Mouse (Mus musculus): ENCODE data around the gene Akr1cl.
"Not testable (repeated sequence)": the region's sequence is repeated elsewhere in the genome, so short reads cannot be mapped to it uniquely, and the experiment has no call there.

Akr1cl gene

GRCm38 (mm10) chr1:65032641-65033040 lies at the start of gene Akr1cl:
Akr1cl (minus strand) TSS chr1:65032759.
- no peak for DNase-seq (ENCODE audit: low read depth, low spot score)

GRCm38 (mm10) chr1:65082188-65082587 lies 49.6 kb upstream of the Akr1cl start, which contains the start of gene Crygb:
Crygb (minus strand) TSS chr1:65082288.
- no peak for DNase-seq (ENCODE audit: low read depth, low spot score)

DNA sequence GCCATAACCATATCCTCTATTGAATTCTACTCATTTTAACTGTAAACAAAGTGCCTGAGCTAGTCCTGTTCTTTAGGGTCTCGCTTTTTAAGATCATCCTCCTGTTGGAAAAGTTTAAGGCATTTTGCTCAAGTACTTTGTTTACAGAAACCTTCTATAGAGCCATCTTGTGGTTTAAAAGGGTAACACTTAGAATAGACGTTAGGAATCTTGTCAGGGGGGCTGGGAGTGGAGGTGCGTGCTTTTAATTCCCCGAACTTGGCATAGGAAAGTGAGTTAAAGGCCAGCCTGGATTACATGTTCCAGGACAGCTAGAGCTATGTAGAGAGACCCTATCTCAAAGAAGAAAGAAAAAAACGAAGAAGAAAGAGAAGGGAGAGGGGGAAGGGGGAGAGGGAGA lies 43.0 kb upstream of the Akr1cl start:
- no peak for DNase-seq (ENCODE audit: low read depth, low spot score)

GRCm38 (mm10) chr1:65073589-65073988 lies 41.0 kb upstream of the Akr1cl start, which contains the start of gene Crygc:
Crygc (minus strand) TSS chr1:65073689.
- DNase-seq (ENCODE audit: low read depth, low spot score), result no peak

- DNase-seq (ENCODE audit: low read depth, low spot score), result no peak
Observed at GRCm38 (mm10) chr1:65067842-65068241, 35.3 kb upstream of the Akr1cl start.

- DNase-seq (ENCODE audit: low read depth, low spot score), result no peak
Observed at GRCm38 (mm10) chr1:65064201-65064600, 31.6 kb upstream of the Akr1cl start.

GRCm38 (mm10) chr1:65063352-65063751 lies 30.8 kb upstream of the Akr1cl start, which contains the start of gene Crygd:
Crygd (minus strand) TSS chr1:65063452.
- DNase-seq (ENCODE audit: low read depth, low spot score), result no peak

GRCm38 (mm10) chr1:65052140-65052539 lies 19.6 kb upstream of the Akr1cl start:
- DNase-seq (ENCODE audit: low read depth, low spot score), result no peak

- no peak for DNase-seq (ENCODE audit: low read depth, low spot score)
Observed at GRCm38 (mm10) chr1:65051696-65052095, 19.1 kb upstream of the Akr1cl start.

- DNase-seq (ENCODE audit: low read depth, low spot score), result not testable (repeated sequence)
Observed at GRCm38 (mm10) chr1:65050952-65051351, 18.4 kb upstream of the Akr1cl start, which contains the start of gene Cryge. Cryge (minus strand) TSS chr1:65051149.

DNA sequence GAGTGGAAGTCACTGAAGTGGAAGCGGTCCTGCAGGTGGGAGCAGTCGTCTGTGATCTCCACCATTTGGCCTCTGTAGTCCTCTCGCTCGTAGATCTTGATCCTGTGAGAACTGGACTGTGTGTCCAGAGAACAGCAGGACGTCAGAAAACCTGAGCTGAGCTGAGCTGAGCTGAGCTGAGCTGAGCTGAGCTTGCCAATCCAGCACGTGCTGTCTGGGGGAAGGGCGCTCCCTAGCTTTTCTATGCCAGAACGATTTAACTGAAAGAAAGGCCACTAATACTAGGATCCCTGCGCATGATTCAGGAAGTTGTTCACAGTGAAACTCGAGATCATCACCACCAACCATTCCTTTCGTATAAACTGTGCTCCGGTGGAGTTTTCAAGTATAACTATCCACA lies 16.2 kb upstream of the Akr1cl start:
- DNase-seq (ENCODE audit: low read depth, low spot score), result no peak

GRCm38 (mm10) chr1:65046401-65047109 lies 14.0 kb upstream of the Akr1cl start:
- DNase-seq (ENCODE audit: low read depth, low spot score), result no peak

GRCm38 (mm10) chr1:65043433-65043832 lies 10.9 kb upstream of the Akr1cl start:
- DNase-seq (ENCODE audit: low read depth, low spot score), result no peak

DNA sequence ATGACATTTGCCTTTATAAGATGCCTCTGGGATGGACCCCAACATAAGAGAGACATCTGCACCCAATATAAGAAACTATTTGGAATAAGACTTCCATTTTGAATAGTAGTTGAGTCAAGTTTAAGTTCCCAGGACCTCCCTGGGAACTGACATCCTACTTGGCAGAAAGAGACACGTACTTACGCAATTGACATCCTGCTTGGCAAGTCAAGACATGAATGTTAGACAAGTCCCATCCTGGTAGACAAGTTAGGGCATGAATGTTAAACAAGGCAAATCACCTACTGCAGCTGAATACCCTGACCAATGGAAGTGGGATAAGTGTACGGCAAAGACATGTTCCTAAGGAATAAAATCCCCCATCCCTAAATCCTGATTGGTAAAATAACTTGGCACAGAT lies 9.3 kb upstream of the Akr1cl start:
- DNase-seq (ENCODE audit: low read depth, low spot score), result no peak

- no peak for DNase-seq (ENCODE audit: low read depth, low spot score)
Observed at GRCm38 (mm10) chr1:65040806-65041205, 8.2 kb upstream of the Akr1cl start.

DNA sequence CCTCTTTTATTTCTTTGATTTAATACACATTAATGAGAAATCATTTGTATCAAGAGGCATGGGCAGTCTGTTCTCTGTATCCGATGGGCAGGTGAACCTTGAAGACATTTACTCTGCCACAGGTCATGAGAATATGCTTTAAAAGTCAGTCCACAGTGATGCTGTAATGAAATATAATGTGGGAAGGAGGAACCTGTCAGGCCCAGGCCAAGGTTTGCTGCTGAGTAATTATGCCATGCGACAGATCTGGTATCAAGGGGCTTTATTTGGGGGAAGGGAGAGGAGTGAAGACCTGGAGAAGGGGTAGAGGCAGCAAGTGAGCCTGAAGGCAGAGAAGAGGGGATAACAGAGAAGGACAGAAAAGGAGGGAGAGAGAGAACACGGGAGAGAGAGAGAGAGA lies 7.1 kb upstream of the Akr1cl start:
- no peak for DNase-seq (ENCODE audit: low read depth, low spot score)

DNA sequence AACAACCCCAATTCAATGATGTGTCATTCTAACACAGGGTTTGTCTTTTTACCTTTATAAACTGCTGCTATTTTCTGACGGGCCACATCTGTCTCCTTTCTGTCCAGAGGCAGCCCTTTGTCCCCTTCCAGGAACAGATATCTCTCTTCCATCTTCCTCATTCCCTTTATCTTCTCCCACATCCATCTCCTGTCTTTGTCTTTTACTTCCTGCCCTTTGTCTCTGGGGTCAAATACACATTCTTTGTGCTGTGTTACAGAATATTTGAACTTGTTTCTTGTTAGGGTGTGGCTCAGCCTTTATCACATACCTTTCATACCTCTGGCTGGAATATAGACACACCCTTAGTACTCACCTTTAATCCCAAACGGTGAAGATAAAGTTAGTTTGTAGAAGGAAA lies 5.0 kb upstream of the Akr1cl start:
- no peak for DNase-seq (ENCODE audit: low read depth, low spot score)

DNA sequence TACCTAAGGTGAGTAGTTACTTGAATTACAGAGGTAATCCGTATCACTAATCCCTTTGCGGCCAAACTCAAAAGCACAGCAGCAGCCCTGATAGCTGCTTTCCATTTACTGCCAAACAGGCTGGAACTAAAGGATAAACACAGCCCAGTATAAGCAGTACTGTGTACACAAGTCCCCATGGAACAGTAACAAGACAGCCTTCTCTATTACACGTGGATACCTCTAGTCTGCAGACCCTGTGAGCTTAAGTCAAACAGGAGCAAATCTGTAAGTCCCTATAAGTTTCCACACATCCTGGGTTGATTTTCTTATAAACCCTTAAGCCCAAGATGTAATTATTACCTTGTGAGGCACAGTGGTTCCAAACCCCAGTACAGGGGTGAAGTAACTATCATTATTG lies 3.0 kb upstream of the Akr1cl start:
- no peak for DNase-seq (ENCODE audit: low read depth, low spot score)

DNA sequence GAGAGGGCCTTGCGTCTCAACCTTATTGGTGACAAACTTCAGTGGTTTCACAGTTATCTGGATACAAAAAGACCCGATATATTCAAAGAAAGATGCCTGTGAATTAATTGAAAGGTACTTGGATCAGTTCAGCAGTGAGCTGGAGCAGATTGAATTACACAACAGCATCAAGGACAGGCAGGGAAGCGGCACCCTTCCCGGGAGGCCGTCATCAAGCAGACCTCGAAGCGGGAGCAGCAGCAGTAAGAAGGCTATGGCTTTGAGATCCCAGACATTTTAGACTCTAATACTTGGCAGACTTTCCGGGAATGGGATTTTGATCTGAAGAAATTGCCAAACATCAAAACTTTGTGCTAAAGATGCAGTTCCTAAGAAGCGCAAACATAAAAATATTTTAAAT lies 4.4 kb downstream of the Akr1cl start:
- DNase-seq (ENCODE audit: low read depth, low spot score), result no peak

- DNase-seq (ENCODE audit: low read depth, low spot score), result no peak
Observed at GRCm38 (mm10) chr1:65012726-65013125, 19.8 kb downstream of the Akr1cl start.

- peak; percentile 91 for DNase-seq (ENCODE audit: low read depth, low spot score)
Observed at GRCm38 (mm10) chr1:65010153-65010552, 22.4 kb downstream of the Akr1cl start.

GRCm38 (mm10) chr1:65005575-65005974 lies 27.0 kb downstream of the Akr1cl start:
- DNase-seq (ENCODE audit: low read depth, low spot score), result no peak

DNA sequence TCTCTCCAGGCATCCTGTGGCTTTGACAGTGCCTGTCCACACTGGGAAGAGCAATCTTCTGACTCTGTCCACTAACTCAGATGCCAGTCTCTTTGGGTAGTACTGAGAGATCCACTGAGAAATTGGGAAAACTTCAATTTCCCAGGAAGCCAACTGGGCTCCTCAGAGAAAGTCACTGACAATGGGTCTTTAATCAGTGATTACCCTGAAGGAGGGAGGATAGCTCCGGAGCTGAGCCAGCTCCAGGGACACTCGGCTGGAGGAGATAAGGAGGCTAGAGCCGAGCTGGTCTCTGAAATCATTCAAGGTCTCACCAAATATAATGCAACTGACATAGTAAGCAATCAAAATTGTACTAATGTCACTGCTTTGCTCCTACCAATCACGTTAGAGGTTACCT lies 28.0 kb downstream of the Akr1cl start:
- DNase-seq (ENCODE audit: low read depth, low spot score), result no peak

DNA sequence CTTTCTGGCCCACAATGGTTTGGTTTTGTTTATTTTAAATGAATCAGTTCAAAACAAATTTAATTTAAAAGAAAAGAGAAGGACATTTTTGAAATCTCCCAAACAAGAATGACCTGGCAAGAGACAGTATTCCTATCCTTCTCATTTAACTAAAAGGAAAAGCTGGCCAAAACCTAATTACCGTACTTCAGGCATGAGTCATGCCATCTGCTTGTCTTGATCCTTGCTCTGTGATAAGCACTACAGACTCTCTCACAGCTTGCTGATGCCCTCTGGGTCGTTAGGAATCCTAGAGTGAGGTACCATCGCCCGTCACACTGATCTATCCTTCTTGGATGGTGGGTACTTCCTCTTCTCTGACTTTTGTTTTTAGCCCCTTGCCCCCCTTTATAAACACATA lies 39.4 kb downstream of the Akr1cl start:
- DNase-seq (ENCODE audit: low read depth, low spot score), result no peak

All from mesoderm, embryonic 11.5 days (tissue).